In genomic region chr13:101909026-101909425, GRCm38 (mm10) we compare ENCODE assay signal across 9 mouse cellular contexts.
DNase-seq lines count a peak whose midpoint lies in the region; ATAC-seq and TF ChIP-seq lines count a peak whose summit lies in the region.
"Had no signal": no experiment of that assay in that cellular context is flagged by ENCODE, and none has a peak within 500 bp of the region (broad histone marks: within the 10 kb centered on the region; RNA-seq: fewer than 3 reads in every experiment).

No protein-coding gene starts in this region.

- H3K4me2 ChIP-seq in lung, postnatal 0 days (replicated peaks; ENCODE audit: low read depth, low read length) = no peak overlapping the region
- H3K4me2 ChIP-seq: lung, embryonic 14.5 days had no signal

- no peak overlapping the region for H3K27ac ChIP-seq in lung, postnatal 0 days (ENCODE audit: low read length)

- H3K4me3 ChIP-seq in lung, postnatal 0 days (ENCODE audit: low read depth, low read length) = no peak overlapping the region
- no peak overlapping the region for H3K4me3 ChIP-seq in lung, adult 2 months (replicated peaks; ENCODE audit: extremely low read depth, low read depth, low read length)

- H3K36me3 ChIP-seq in lung, postnatal 0 days (ENCODE audit: insufficient read depth, low read length) = no peaks in the 10 kb centered on the region

- H3K9me3 ChIP-seq in lung, postnatal 0 days (ENCODE audit: low read length) = no peaks in the 10 kb centered on the region

- TF ChIP-seq CTCF in lung, postnatal 0 days (IDR thresholded peaks at IDR 0.05) = no peak
- TF ChIP-seq CTCF in lung, adult 2 months (IDR thresholded peaks at IDR 0.05; ENCODE audit: insufficient read depth, low read length) = no peak

- DNase-seq in lung, postnatal 0 days (ENCODE audit: low spot score) = no peak
- no peak for DNase-seq in lung, adult 2 months
- DNase-seq in frontal cortex, postnatal 36 days (ENCODE audit: low spot score in 2 of 2) = peak; percentile 47 to 51
- DNase-seq in layer of hippocampus, postnatal 10 days (ENCODE audit: low spot score in 2 of 2) = peak; percentile 21 to 24
- DNase-seq in right cerebral cortex, postnatal 10 days (ENCODE audit: low spot score in 2 of 2) = peak; percentile 59 to 63
- no peak for DNase-seq in testis, postnatal 10 days (ENCODE audit: low spot score)
- no peak for DNase-seq in adrenal gland, postnatal 14 days
- no peak for DNase-seq in kidney, postnatal 14 days
- DNase-seq: lung, embryonic 14.5 days had no signal

- 0 out of 2 replicates have a peak, but pooled peaks have one; percentile 21 for ATAC-seq in lung, postnatal 0 days

- H3K9ac ChIP-seq in lung, postnatal 0 days (replicated peaks; ENCODE audit: low read depth) = no peak overlapping the region
- H3K9ac ChIP-seq: lung, embryonic 14.5 days had no signal

- no peaks in the 10 kb centered on the region for H3K4me1 ChIP-seq in lung, postnatal 0 days (ENCODE audit: insufficient read depth, low read depth, low read length)
- H3K4me1 ChIP-seq in lung, adult 2 months (ENCODE audit: control insufficient read depth, insufficient read depth, low read length) = no peaks in the 10 kb centered on the region

- H3K27me3 ChIP-seq in lung, postnatal 0 days (replicated peaks; ENCODE audit: insufficient read depth, low read length) = no peaks in the 10 kb centered on the region

- WGBS in lung, postnatal 0 days = 68% methylated on average over 5 of the region's 5 CpGs
- 72% methylated on average over 5 of the region's 5 CpGs for WGBS in lung, adult 2 months

- no peak for TF ChIP-seq POLR2A in lung, adult 2 months (IDR thresholded peaks at IDR 0.05; ENCODE audit: borderline replicate concordance, extremely low read depth, low read depth, low read length)

- no peak for TF ChIP-seq EP300 in lung, postnatal 0 days (IDR thresholded peaks at IDR 0.05)

Comparison
In these comparisons a context has a peak if more than half of its experiments do, and no peak if none do; other contexts are left out.
1. DNase-seq: peak in frontal cortex, postnatal 36 days (2 of 2), layer of hippocampus, postnatal 10 days (2 of 2) and right cerebral cortex, postnatal 10 days (2 of 2); none in lung, postnatal 0 days (single experiment), lung, adult 2 months (single experiment), testis, postnatal 10 days (single experiment), adrenal gland, postnatal 14 days (single experiment) and kidney, postnatal 14 days (single experiment).